Comparison of ENCODE assay signal across 8 mouse cellular contexts in genomic region chr4:150087161-150087889, GRCm38 (mm10). TPM values are rescaled to one million over a fixed set of nuclear protein-coding genes. Genes with fewer than 3 reads are reported as not detected.
DNase-seq lines count a peak whose midpoint lies in the region; ATAC-seq and TF ChIP-seq lines count a peak whose summit lies in the region.

Gene Gpr157 (plus strand): TSS chr4:150087365.

- peak within 1 kb of the TSS; percentile 70 for H3K4me3 ChIP-seq in G1E (ENCODE audit: low read depth, low read length)
- peak within 1 kb of the TSS; percentile 64 for H3K4me3 ChIP-seq in lung, embryonic 16.5 days (ENCODE audit: low read length)

- H3K27me3 ChIP-seq in G1E (ENCODE audit: insufficient read depth, low read length) = peaks cover 31% of the 10 kb centered on the region
- H3K27me3 ChIP-seq in lung, embryonic 16.5 days (ENCODE audit: control insufficient read depth, insufficient read depth, low read depth, low read length) = no peaks in the 10 kb centered on the region

- peak within 1 kb of the TSS; percentile 92 for H3K4me2 ChIP-seq in lung, embryonic 16.5 days (ENCODE audit: low read depth, low read length)

- H3K4me1 ChIP-seq in G1E (ENCODE audit: insufficient read depth, low read depth, low read length) = peaks cover 13% of the 10 kb centered on the region
- peaks cover 30% of the 10 kb centered on the region for H3K4me1 ChIP-seq in lung, embryonic 16.5 days (replicated peaks; ENCODE audit: control insufficient read depth, insufficient read depth, low read length)

- peaks cover 2% of the 10 kb centered on the region for H3K9me3 ChIP-seq in G1E (replicated peaks)
- no peaks in the 10 kb centered on the region for H3K9me3 ChIP-seq in lung, embryonic 16.5 days (ENCODE audit: control insufficient read depth, low read length)

- H3K9ac ChIP-seq in lung, embryonic 16.5 days (ENCODE audit: low read length) = peak within 1 kb of the TSS; percentile 73

- no peaks in the 10 kb centered on the region for H3K36me3 ChIP-seq in G1E (replicated peaks)
- no peaks in the 10 kb centered on the region for H3K36me3 ChIP-seq in lung, embryonic 16.5 days (ENCODE audit: control insufficient read depth, insufficient read depth, low read length)

- TF ChIP-seq CTCF in G1E (IDR thresholded peaks at IDR 0.05; ENCODE audit: low read depth, low read length) = no peak

- peak within 1 kb of the TSS; percentile 77 for H3K27ac ChIP-seq in lung, embryonic 16.5 days (ENCODE audit: low read length)

- DNase-seq in G1E (ENCODE audit: low spot score) = peak; percentile 65
- DNase-seq in cerebellum, adult 8-10 months = peak; percentile 89
- DNase-seq in forelimb bud, embryonic 11.5 days (ENCODE audit: low read depth, low spot score) = peak; percentile 94
- peak; percentile 62 for DNase-seq in layer of hippocampus, adult 9-10 months (ENCODE audit: low spot score)
- peak; percentile 63 for DNase-seq in ovary, postnatal 10 days (ENCODE audit: low spot score)
- peak; percentile 92 to 93 for DNase-seq in thymus, postnatal 10 days (ENCODE audit: low spot score in 2 of 2)

- WGBS in lung, embryonic 16.5 days = under 1% methylated on average over 52 of the region's 56 CpGs

- peak; percentile 89 for ATAC-seq in G1E (ENCODE audit: extremely low read depth, insufficient number of reproducible peaks, low FRiP score, poor library complexity, severe bottlenecking)
- ATAC-seq in hematopoietic stem cell, adult 5-6 weeks (replicated peaks in 1 of 2; ENCODE audit: insufficient read depth in 1 of 2, low FRiP score in 2 of 2, low TSS enrichment in 1 of 2, low read depth in 1 of 2, poor library complexity in 2 of 2, severe bottlenecking in 2 of 2) = peak; percentile 92 to 95
- peak; percentile 97 for ATAC-seq in lung, embryonic 16.5 days (ENCODE audit: low read depth)

RNA-seq across cellular contexts. Expression of gene Gpr157, which starts in this region (rescaled TPM):
- total RNA-seq in G1E (2014; fragmentation: Nextera tagmentation) (not detected in 2 replicates), G1E (2017) (0.06 and 0.11 TPM in 2 replicates)
- 0.01 TPM in 2 replicates for polyA plus RNA-seq in G1E (2012)
- 4.0 and 5.7 TPM in 2 replicates for total RNA-seq in hematopoietic stem cell, adult 5-6 weeks (2017)
- polyA plus RNA-seq in lung, embryonic 16.5 days (2015; fragmentation: Nextera tagmentation; extraction: Ambion mirVana) = 2.3 TPM in 2 replicates

Comparison
In these comparisons a context has a peak if more than half of its experiments do, and no peak if none do; other contexts are left out.
1. Peak in every context shown above with its lines: DNase-seq, ATAC-seq, H3K4me3 ChIP-seq and H3K27ac ChIP-seq.
2. Peak in DNase-seq, ATAC-seq and H3K4me3 ChIP-seq in G1E; RNA of the gene not detected or under 1 TPM.